Mouse (Mus musculus) ES-Bruce4 (cell line): Measurements from ENCODE around the gene Nmnat2.

Source experiments
- CTCF ChIP-seq: IDR thresholded peaks from one replicate; pipeline ENCODE4 v1.8.1; 2011; ENCODE audit warnings: low read depth, low read length
- EP300 ChIP-seq: IDR thresholded peaks from 2 replicates; pipeline ENCODE4 v1.6.1; 2011; ENCODE audit warnings: low read depth, low read length; ENCODE audit not compliant: insufficient read depth

DNA sequence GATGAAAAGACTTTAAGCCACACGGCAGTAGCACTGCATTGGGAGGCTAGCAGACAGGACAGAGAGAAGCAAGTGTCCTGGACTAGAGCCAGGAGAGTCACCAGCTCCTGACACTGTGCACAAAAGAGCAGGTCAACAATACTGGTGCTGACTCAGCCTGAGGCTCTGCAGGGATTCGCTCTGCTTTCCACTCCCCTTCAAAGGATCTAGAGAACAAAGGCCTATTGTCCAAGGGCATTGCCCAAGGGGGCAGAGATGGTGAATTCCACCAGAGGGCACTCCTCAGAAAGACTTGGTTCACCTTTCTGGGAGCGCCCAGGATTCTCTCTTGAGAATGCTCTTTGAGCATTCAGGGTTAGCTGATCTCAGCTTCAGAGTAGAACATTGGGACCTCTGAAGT, 85.3 kb downstream of the Nmnat2 start:
- peak; percentile 96 for TF ChIP-seq EP300
- peak; percentile 8 for TF ChIP-seq CTCF
